In the genomic region with DNA sequence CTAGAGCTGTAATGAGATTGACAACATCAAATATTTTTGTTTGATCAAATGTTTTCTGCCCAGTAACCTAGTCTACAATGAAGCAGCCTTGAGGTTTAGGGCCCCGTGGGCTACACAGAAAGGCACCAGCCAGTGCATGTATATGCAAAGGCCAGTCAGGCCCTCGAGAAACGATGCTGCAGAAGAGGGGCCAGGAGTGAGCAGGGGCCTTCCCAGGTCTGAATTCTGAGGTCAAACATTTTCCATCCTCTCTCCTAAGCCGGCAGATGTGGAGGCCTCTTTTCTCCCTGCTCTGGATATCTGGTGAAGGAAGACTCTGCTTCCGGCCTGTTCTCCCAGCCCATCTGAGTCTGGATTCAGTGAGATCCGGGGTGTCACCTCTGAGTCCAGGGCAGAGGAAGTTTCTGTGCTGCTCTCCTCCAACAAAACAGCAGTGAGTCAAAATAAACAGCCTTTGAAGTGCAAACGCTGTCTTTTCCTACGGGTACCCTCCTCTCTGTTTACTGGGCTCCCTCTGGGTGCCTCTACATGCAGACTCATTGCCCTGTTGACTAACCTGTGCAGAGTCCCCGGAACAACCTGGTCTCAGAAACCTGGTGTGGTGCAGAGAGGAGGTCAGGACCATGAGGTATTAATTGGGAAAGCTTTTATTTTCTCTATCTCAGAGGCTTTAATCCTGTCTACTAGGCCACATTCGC, we compare ENCODE assay signal across 13 mouse cellular contexts. TPM values are rescaled to one million over a fixed set of nuclear protein-coding genes. Genes with fewer than 3 reads are reported as not detected.
DNase-seq lines count a peak whose midpoint lies in the region; ATAC-seq and TF ChIP-seq lines count a peak whose summit lies in the region.
"Had no signal": no experiment of that assay in that cellular context is flagged by ENCODE, and none has a peak within 500 bp of the region (broad histone marks: within the 10 kb centered on the region; RNA-seq: fewer than 3 reads in every experiment).

No protein-coding gene starts in this region.

- H3K4me3 ChIP-seq in heart, embryonic 15.5 days = no peak overlapping the region
- no peak overlapping the region for H3K4me3 ChIP-seq in midbrain, embryonic 10.5 days
- no peak overlapping the region for H3K4me3 ChIP-seq in midbrain, postnatal 0 days (ENCODE audit: low read depth, low read length)
- H3K4me3 ChIP-seq in hindbrain, postnatal 0 days (ENCODE audit: low read length) = no peak overlapping the region
- H3K4me3 ChIP-seq in stomach, embryonic 16.5 days (replicated peaks; ENCODE audit: low read length) = no peak overlapping the region
- H3K4me3 ChIP-seq: heart, embryonic 13.5 days; limb, embryonic 13.5 days; lung, embryonic 15.5 days; midbrain, embryonic 12.5 days had no signal

- H3K4me2 ChIP-seq in heart, embryonic 15.5 days = no peak overlapping the region
- no peak overlapping the region for H3K4me2 ChIP-seq in midbrain, postnatal 0 days (ENCODE audit: low read depth, low read length, poor library complexity, severe bottlenecking)
- H3K4me2 ChIP-seq in hindbrain, postnatal 0 days (ENCODE audit: low read depth, low read length) = no peak overlapping the region
- H3K4me2 ChIP-seq in stomach, embryonic 16.5 days (ENCODE audit: low read depth, low read length) = no peak overlapping the region
- H3K4me2 ChIP-seq: heart, embryonic 13.5 days; limb, embryonic 13.5 days; lung, embryonic 15.5 days; midbrain, embryonic 12.5 days had no signal

- H3K36me3 ChIP-seq in heart, embryonic 15.5 days = no peaks in the 10 kb centered on the region
- H3K36me3 ChIP-seq in midbrain, embryonic 10.5 days = no peaks in the 10 kb centered on the region
- H3K36me3 ChIP-seq in midbrain, postnatal 0 days (ENCODE audit: insufficient read depth, low read length) = no peaks in the 10 kb centered on the region
- H3K36me3 ChIP-seq in hindbrain, postnatal 0 days (ENCODE audit: insufficient read depth, low read length) = no peaks in the 10 kb centered on the region
- no peaks in the 10 kb centered on the region for H3K36me3 ChIP-seq in stomach, embryonic 16.5 days (ENCODE audit: control insufficient read depth, insufficient read depth, low read length)
- H3K36me3 ChIP-seq: heart, embryonic 13.5 days; limb, embryonic 13.5 days; lung, embryonic 15.5 days; midbrain, embryonic 12.5 days had no signal

- 36% methylated on average over 10 of the region's 10 CpGs for WGBS in heart, embryonic 15.5 days
- 18% methylated on average over 10 of the region's 10 CpGs for WGBS in midbrain, embryonic 10.5 days
- WGBS in midbrain, postnatal 0 days = 27% methylated on average over 10 of the region's 10 CpGs
- WGBS in hindbrain, postnatal 0 days = 35% methylated on average over 10 of the region's 10 CpGs
- 31% methylated on average over 10 of the region's 10 CpGs for WGBS in stomach, embryonic 16.5 days

- no peaks in the 10 kb centered on the region for H3K9me3 ChIP-seq in heart, embryonic 15.5 days (replicated peaks)
- H3K9me3 ChIP-seq in midbrain, embryonic 10.5 days (replicated peaks) = no peaks in the 10 kb centered on the region
- H3K9me3 ChIP-seq in midbrain, postnatal 0 days (ENCODE audit: low read length) = no peaks in the 10 kb centered on the region
- H3K9me3 ChIP-seq in hindbrain, postnatal 0 days (ENCODE audit: low read length) = no peaks in the 10 kb centered on the region
- H3K9me3 ChIP-seq in stomach, embryonic 16.5 days (replicated peaks; ENCODE audit: control insufficient read depth, low read length) = no peaks in the 10 kb centered on the region
- H3K9me3 ChIP-seq: heart, embryonic 13.5 days; limb, embryonic 13.5 days; lung, embryonic 15.5 days; midbrain, embryonic 12.5 days had no signal

- peaks cover 16% of the 10 kb centered on the region for H3K27me3 ChIP-seq in heart, embryonic 15.5 days
- peaks cover 22% of the 10 kb centered on the region for H3K27me3 ChIP-seq in midbrain, embryonic 10.5 days (ENCODE audit: low read depth, poor library complexity, severe bottlenecking)
- H3K27me3 ChIP-seq in midbrain, postnatal 0 days (ENCODE audit: insufficient read depth, low read length) = no peaks in the 10 kb centered on the region; the same call in 1 of the 2 replicates
- no peaks in the 10 kb centered on the region for H3K27me3 ChIP-seq in hindbrain, postnatal 0 days (ENCODE audit: insufficient read depth, low read length)
- H3K27me3 ChIP-seq in stomach, embryonic 16.5 days (ENCODE audit: control insufficient read depth, insufficient read depth, low read length) = no peaks in the 10 kb centered on the region
- H3K27me3 ChIP-seq: lung, embryonic 15.5 days had no signal

- H3K4me1 ChIP-seq in heart, embryonic 15.5 days (replicated peaks) = no peaks in the 10 kb centered on the region
- peaks cover 35% of the 10 kb centered on the region for H3K4me1 ChIP-seq in midbrain, embryonic 10.5 days
- no peaks in the 10 kb centered on the region for H3K4me1 ChIP-seq in midbrain, postnatal 0 days (ENCODE audit: insufficient read depth, low read length)
- no peaks in the 10 kb centered on the region for H3K4me1 ChIP-seq in hindbrain, postnatal 0 days (ENCODE audit: insufficient read depth, low read length)
- H3K4me1 ChIP-seq in stomach, embryonic 16.5 days (ENCODE audit: control insufficient read depth, insufficient read depth, low read length) = no peaks in the 10 kb centered on the region; the same call in 1 of the 2 replicates
- H3K4me1 ChIP-seq: heart, embryonic 13.5 days; limb, embryonic 13.5 days; lung, embryonic 15.5 days had no signal

- DNase-seq in heart, adult 11 months = no peak
- DNase-seq in midbrain, embryonic 10.5 days (ENCODE audit: low spot score) = peak; percentile 19
- no peak for DNase-seq in midbrain, postnatal 0 days (ENCODE audit: low spot score)
- no peak for DNase-seq in hindbrain, postnatal 0 days (ENCODE audit: low spot score)

- no peak for TF ChIP-seq CTCF in midbrain, postnatal 0 days (IDR thresholded peaks at IDR 0.05)
- TF ChIP-seq CTCF in hindbrain, postnatal 0 days (IDR thresholded peaks at IDR 0.05; ENCODE audit: low read depth) = no peak

- no peak overlapping the region for H3K27ac ChIP-seq in heart, embryonic 15.5 days
- peak overlapping the region; percentile 82 for H3K27ac ChIP-seq in midbrain, embryonic 10.5 days (replicated peaks)
- H3K27ac ChIP-seq in midbrain, postnatal 0 days (ENCODE audit: low read depth, low read length) = no peak overlapping the region
- no peak overlapping the region for H3K27ac ChIP-seq in hindbrain, postnatal 0 days
- no peak overlapping the region for H3K27ac ChIP-seq in stomach, embryonic 16.5 days (ENCODE audit: low read length)
- H3K27ac ChIP-seq: heart, embryonic 13.5 days; limb, embryonic 13.5 days; lung, embryonic 15.5 days; midbrain, embryonic 12.5 days had no signal

- H3K9ac ChIP-seq in heart, embryonic 15.5 days = no peak overlapping the region
- no peak overlapping the region for H3K9ac ChIP-seq in midbrain, postnatal 0 days (replicated peaks; ENCODE audit: low read length, poor library complexity, severe bottlenecking)
- no peak overlapping the region for H3K9ac ChIP-seq in hindbrain, postnatal 0 days (replicated peaks; ENCODE audit: low read length)
- no peak overlapping the region for H3K9ac ChIP-seq in stomach, embryonic 16.5 days (ENCODE audit: low read length)
- H3K9ac ChIP-seq: heart, embryonic 13.5 days; limb, embryonic 13.5 days; lung, embryonic 15.5 days; midbrain, embryonic 12.5 days had no signal

- ATAC-seq in heart, embryonic 15.5 days (replicated peaks; ENCODE audit: insufficient number of reproducible peaks, insufficient read depth, low FRiP score, low read depth) = 0 out of 2 replicates have a peak, but pooled peaks have one; percentile 14
- ATAC-seq in midbrain, postnatal 0 days (ENCODE audit: low FRiP score) = no peak
- peak; percentile 32 for ATAC-seq in hindbrain, postnatal 0 days
- ATAC-seq in stomach, embryonic 16.5 days (ENCODE audit: insufficient read depth, low FRiP score) = peak; percentile 24; the same call in 1 of the 2 replicates
- ATAC-seq in cerebellum, adult (ENCODE audit: insufficient number of reproducible peaks, low FRiP score, low TSS enrichment) = no peak; the same call in 1 of the 2 replicates

RNA-seq across cellular contexts. Expression of a gene that starts 24.0 kb away (rescaled TPM):
- polyA plus RNA-seq in heart, embryonic 15.5 days (2015; fragmentation: Nextera tagmentation; extraction: Ambion mirVana) = 6.0 and 7.3 TPM in 2 replicates
- polyA plus RNA-seq in midbrain, embryonic 10.5 days (2016; fragmentation: Nextera tagmentation; extraction: Ambion mirVana) = 39.8 and 48.1 TPM in 2 replicates
- 8.3 and 12.6 TPM in 2 replicates for total RNA-seq in midbrain, postnatal 0 days (2014; rRNA removed)
- polyA plus RNA-seq in midbrain, postnatal 0 days (2015; fragmentation: Nextera tagmentation; extraction: Ambion mirVana) = 5.5 and 6.1 TPM in 2 replicates
- 11.2 and 13.5 TPM in 2 replicates for total RNA-seq in hindbrain, postnatal 0 days (2014; rRNA removed)
- 5.4 and 6.8 TPM in 2 replicates for polyA plus RNA-seq in hindbrain, postnatal 0 days (2015; fragmentation: Nextera tagmentation; extraction: Ambion mirVana)
- 5.1 and 5.9 TPM in 2 replicates for polyA plus RNA-seq in stomach, embryonic 16.5 days (2015; fragmentation: Nextera tagmentation; extraction: Ambion mirVana)

RNA-seq across cellular contexts. Expression of a gene that starts 50.9 kb away (rescaled TPM):
- 0.60 and 0.63 TPM in 2 replicates for polyA plus RNA-seq in heart, embryonic 15.5 days (2015; fragmentation: Nextera tagmentation; extraction: Ambion mirVana)
- 0.20 and 0.25 TPM in 2 replicates for polyA plus RNA-seq in midbrain, embryonic 10.5 days (2016; fragmentation: Nextera tagmentation; extraction: Ambion mirVana)
- total RNA-seq in midbrain, postnatal 0 days (2014; rRNA removed) = 0.93 and 1.4 TPM in 2 replicates
- polyA plus RNA-seq in midbrain, postnatal 0 days (2015; fragmentation: Nextera tagmentation; extraction: Ambion mirVana) = 0.54 and 0.72 TPM in 2 replicates
- total RNA-seq in hindbrain, postnatal 0 days (2014; rRNA removed) = 3.4 and 4.7 TPM in 2 replicates
- 2.4 and 2.7 TPM in 2 replicates for polyA plus RNA-seq in hindbrain, postnatal 0 days (2015; fragmentation: Nextera tagmentation; extraction: Ambion mirVana)
- polyA plus RNA-seq in stomach, embryonic 16.5 days (2015; fragmentation: Nextera tagmentation; extraction: Ambion mirVana) = 1.3 and 1.5 TPM in 2 replicates
- total RNA-seq: gastrocnemius, postnatal 36 days; neutrophil, adult 5-6 weeks had no signal

Comparison
In these comparisons a context has a peak if more than half of its experiments do, and no peak if none do; other contexts are left out.
1. ATAC-seq: peak in heart, embryonic 15.5 days (single experiment), hindbrain, postnatal 0 days (single experiment) and stomach, embryonic 16.5 days (single experiment); none in midbrain, postnatal 0 days (single experiment) and cerebellum, adult (single experiment).